Mouse (Mus musculus): ENCODE results near the gene Galnt16. TPM values are rescaled to one million over a fixed set of nuclear protein-coding genes. Genes with fewer than 3 reads are reported as not detected.

The Galnt16 gene
- polyA plus RNA-seq, 1 experiment, result 1.2 TPM

DNA sequence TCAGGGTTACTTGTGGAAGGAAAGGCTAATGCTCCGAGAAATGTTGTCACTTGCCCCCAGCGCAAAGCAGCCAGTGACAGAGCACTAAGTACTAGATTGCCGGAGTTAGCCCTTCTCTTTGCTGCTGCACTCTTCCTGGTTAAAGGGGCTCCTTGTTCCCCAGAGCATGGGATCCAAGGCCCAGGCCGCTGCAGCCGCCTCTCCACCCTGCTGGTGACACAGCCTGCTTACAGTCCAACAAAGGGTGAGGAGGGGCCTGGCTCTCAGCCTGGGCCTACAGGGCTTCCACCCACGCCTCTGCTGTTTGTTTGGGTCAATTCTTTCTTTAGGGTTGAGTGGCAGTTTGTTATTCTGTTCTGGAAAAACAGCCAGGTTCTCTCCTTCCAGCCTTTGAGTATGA is 80.7 kb downstream of the Galnt16 start:
- H3K27ac ChIP-seq (ENCODE audit: insufficient read depth, low read length), result no peak overlapping the region; the same call in 1 of the 2 replicates
- TF ChIP-seq CTCF (IDR thresholded peaks at IDR 0.05; ENCODE audit: extremely low read depth, insufficient read depth, insufficient read length, insufficient replicate concordance), result no peak
- TF ChIP-seq POLR2A (IDR thresholded peaks at IDR 0.05; ENCODE audit: low read depth, low read length), result no peak
- H3K36me3 ChIP-seq (ENCODE audit: control insufficient read depth, insufficient read depth, low read length), result no peaks in the 10 kb centered on the region
- no peaks in the 10 kb centered on the region for H3K4me1 ChIP-seq (ENCODE audit: control insufficient read depth, insufficient read depth, insufficient read length)
- H3K4me3 ChIP-seq (ENCODE audit: extremely low read depth, insufficient read depth, insufficient read length), result no peak overlapping the region
- 83% methylated on average over 6 of the region's 6 CpGs for WGBS
- no peak for DNase-seq (ENCODE audit: low read depth in 1 of 2, low spot score in 2 of 2)
- no peaks in the 10 kb centered on the region for H3K27me3 ChIP-seq (ENCODE audit: control insufficient read depth, insufficient read depth, low read length)

DNA sequence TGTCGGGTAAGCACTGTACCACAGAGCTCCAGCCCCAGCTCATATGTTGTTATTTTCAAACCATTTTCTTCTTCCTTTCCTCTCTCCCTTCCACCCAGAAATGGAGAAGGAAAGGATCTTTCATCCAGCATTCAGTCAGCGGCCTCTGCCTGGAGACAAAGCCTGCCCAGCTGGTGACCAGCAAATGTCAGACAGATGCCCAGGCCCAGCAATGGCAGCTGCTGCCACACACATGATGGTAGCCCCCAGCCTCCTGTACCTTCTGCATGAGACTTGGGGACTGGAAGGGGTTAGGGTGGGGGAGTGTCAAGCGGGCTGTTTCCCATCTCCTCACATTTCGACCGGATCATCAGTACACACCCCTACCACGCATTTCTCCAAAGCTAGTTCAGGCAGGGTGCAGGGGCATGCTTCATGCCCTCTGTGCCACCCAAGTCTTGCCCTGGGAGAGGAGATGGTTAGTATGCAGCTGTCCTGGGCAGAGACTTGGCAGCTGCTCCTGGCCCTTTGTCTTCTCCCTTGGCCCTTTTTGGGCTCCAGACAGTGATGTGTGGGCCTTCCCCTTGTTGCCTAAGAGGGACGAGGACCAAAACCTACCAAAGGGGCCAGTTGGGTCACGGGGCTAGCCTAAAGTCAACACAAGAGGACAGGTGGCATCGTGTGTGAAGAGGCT is 83.7 kb downstream of the Galnt16 start:
- H3K4me1 ChIP-seq (ENCODE audit: control insufficient read depth, insufficient read depth, insufficient read length), result no peaks in the 10 kb centered on the region
- DNase-seq (ENCODE audit: low read depth in 1 of 2, low spot score in 2 of 2), result no peak
- WGBS, result 90% methylated on average over 9 of the region's 9 CpGs
- no peaks in the 10 kb centered on the region for H3K27me3 ChIP-seq (ENCODE audit: control insufficient read depth, insufficient read depth, low read length)
- H3K27ac ChIP-seq (ENCODE audit: insufficient read depth, low read length), result no peak overlapping the region
- no peaks in the 10 kb centered on the region for H3K36me3 ChIP-seq (ENCODE audit: control insufficient read depth, insufficient read depth, low read length)
- TF ChIP-seq CTCF (IDR thresholded peaks at IDR 0.05; ENCODE audit: extremely low read depth, insufficient read depth, insufficient read length, insufficient replicate concordance) (no peak), POLR2A (IDR thresholded peaks at IDR 0.05; ENCODE audit: low read depth, low read length) (no peak)
- H3K4me3 ChIP-seq (ENCODE audit: extremely low read depth, insufficient read depth, insufficient read length), result no peak overlapping the region

DNA sequence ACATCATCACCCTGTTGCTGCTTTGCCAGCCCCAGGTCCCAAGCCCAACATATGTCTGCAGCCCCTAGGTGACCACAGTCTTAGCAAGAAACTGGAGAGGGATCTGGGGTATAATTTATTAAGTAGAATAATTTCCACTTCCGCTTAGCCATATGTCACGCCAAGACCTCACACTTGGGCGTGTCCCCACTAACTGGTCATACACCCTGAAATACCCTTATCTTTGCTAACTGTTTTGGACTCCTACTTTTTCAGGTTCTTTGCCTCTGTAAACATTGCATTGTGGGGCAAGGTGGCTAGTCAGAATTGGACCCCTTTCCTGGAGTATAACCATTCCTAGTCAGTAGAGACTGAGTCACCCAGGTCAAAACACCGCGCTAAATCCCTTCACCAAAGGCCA is 84.4 kb downstream of the Galnt16 start:
- no peak for TF ChIP-seq CTCF (IDR thresholded peaks at IDR 0.05; ENCODE audit: extremely low read depth, insufficient read depth, insufficient read length, insufficient replicate concordance)
- TF ChIP-seq POLR2A (IDR thresholded peaks at IDR 0.05; ENCODE audit: low read depth, low read length), result no peak
- Histone ChIP-seq H3K36me3 (ENCODE audit: control insufficient read depth, insufficient read depth, low read length) (no peaks in the 10 kb centered on the region), H3K27ac (ENCODE audit: insufficient read depth, low read length) (no peak overlapping the region), H3K4me3 (ENCODE audit: extremely low read depth, insufficient read depth, insufficient read length) (no peak overlapping the region), H3K27me3 (ENCODE audit: control insufficient read depth, insufficient read depth, low read length) (no peaks in the 10 kb centered on the region), H3K4me1 (ENCODE audit: control insufficient read depth, insufficient read depth, insufficient read length) (no peaks in the 10 kb centered on the region)
- DNase-seq (ENCODE audit: low read depth in 1 of 2, low spot score in 2 of 2), result no peak
- WGBS, result 89% methylated on average over 5 of the region's 5 CpGs

DNA sequence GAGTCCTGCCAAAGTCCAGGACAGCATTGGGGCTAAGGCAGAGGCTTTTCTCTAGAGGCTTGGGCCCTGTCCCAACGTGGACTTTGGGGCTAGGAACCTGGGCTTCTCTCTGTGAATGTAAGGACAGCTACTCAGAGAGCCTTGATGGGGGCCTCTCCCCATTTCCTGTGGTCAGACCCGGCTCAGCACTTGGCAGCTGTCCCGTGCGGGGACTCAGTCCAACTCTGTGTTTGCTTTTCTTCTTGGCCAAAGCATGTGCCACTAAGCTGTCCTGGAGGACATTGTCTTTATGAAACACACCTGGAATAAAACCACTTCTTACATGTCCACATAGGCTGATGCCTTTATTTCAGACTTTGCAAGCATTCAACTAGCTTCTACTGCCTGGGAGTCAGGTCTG is 85.5 kb downstream of the Galnt16 start:
- no peak for DNase-seq (ENCODE audit: low read depth in 1 of 2, low spot score in 2 of 2)
- Histone ChIP-seq H3K27ac (ENCODE audit: insufficient read depth, low read length) (no peak overlapping the region), H3K4me3 (ENCODE audit: extremely low read depth, insufficient read depth, insufficient read length) (no peak overlapping the region)

DNA sequence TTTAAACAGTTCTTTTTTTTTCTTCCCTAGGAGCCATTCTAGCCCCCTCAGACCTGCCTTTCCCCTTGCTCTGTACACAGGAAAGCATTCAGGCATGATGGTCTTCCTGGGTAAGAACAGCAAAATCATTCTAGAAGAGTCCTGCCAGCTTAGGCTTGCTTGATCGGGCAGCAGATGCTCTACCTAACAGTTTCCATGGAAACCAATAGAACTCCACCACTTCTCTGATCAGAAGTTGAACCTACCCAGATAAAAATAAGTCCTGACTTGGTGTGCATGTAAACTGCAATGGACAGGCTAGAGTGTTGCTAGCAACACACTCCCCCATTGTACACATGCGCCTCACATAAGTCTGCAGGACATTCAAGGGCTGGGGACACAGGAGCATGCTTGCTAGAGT is 86.1 kb downstream of the Galnt16 start:
- H3K27me3 ChIP-seq (ENCODE audit: control insufficient read depth, insufficient read depth, low read length), result no peaks in the 10 kb centered on the region
- H3K4me3 ChIP-seq (ENCODE audit: extremely low read depth, insufficient read depth, insufficient read length), result no peak overlapping the region
- no peak for DNase-seq (ENCODE audit: low read depth in 1 of 2, low spot score in 2 of 2)
- no peaks in the 10 kb centered on the region for H3K36me3 ChIP-seq (ENCODE audit: control insufficient read depth, insufficient read depth, low read length)
- no peaks in the 10 kb centered on the region for H3K4me1 ChIP-seq (ENCODE audit: control insufficient read depth, insufficient read depth, insufficient read length)
- H3K27ac ChIP-seq (ENCODE audit: insufficient read depth, low read length), result no peak overlapping the region
- WGBS, result 83% methylated on average over 2 of the region's 2 CpGs
- no peak for TF ChIP-seq POLR2A (IDR thresholded peaks at IDR 0.05; ENCODE audit: low read depth, low read length)
- TF ChIP-seq CTCF (IDR thresholded peaks at IDR 0.05; ENCODE audit: extremely low read depth, insufficient read depth, insufficient read length, insufficient replicate concordance), result no peak

More for the DNA sequence above, 85.5 kb downstream of the Galnt16 start:
- WGBS, result 21% methylated on average over 4 of the region's 4 CpGs
- Histone ChIP-seq H3K27me3 (ENCODE audit: control insufficient read depth, insufficient read depth, low read length) (no peaks in the 10 kb centered on the region), H3K4me1 (ENCODE audit: control insufficient read depth, insufficient read depth, insufficient read length) (no peaks in the 10 kb centered on the region), H3K36me3 (ENCODE audit: control insufficient read depth, insufficient read depth, low read length) (no peaks in the 10 kb centered on the region)
- TF ChIP-seq POLR2A (IDR thresholded peaks at IDR 0.05; ENCODE audit: low read depth, low read length) (no peak), CTCF (IDR thresholded peaks at IDR 0.05; ENCODE audit: extremely low read depth, insufficient read depth, insufficient read length, insufficient replicate concordance) (no peak)

DNA sequence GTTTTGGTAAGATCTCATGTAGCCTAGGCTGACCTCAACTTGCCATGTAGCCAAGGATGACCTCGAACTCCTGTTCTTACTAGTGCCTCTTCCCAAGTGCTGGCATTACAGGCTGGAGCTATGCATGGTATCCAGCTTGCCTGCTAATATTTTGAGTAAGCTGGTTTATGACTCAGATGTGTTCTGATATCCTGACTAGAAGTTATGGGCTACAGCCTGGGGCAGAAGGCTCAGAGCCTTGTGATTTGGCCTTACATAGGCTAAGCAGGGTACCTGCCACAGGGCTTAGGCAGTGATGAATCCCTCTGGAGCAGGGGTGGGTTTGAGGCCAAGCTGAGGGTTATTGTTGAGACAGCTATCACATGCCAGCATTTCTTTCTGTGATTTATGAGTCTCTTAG is 90.5 kb downstream of the Galnt16 start:
- Histone ChIP-seq H3K27ac (ENCODE audit: insufficient read depth, low read length) (no peak overlapping the region), H3K4me1 (ENCODE audit: control insufficient read depth, insufficient read depth, insufficient read length) (no peaks in the 10 kb centered on the region), H3K36me3 (ENCODE audit: control insufficient read depth, insufficient read depth, low read length) (no peaks in the 10 kb centered on the region), H3K27me3 (ENCODE audit: control insufficient read depth, insufficient read depth, low read length) (no peaks in the 10 kb centered on the region), H3K4me3 (ENCODE audit: extremely low read depth, insufficient read depth, insufficient read length) (no peak overlapping the region)
- no peak for TF ChIP-seq POLR2A (IDR thresholded peaks at IDR 0.05; ENCODE audit: low read depth, low read length)
- TF ChIP-seq CTCF (IDR thresholded peaks at IDR 0.05; ENCODE audit: extremely low read depth, insufficient read depth, insufficient read length, insufficient replicate concordance), result no peak
- 83% methylated on average over 1 of the region's 1 CpGs for WGBS
- DNase-seq (ENCODE audit: low read depth in 1 of 2, low spot score in 2 of 2), result no peak

DNA sequence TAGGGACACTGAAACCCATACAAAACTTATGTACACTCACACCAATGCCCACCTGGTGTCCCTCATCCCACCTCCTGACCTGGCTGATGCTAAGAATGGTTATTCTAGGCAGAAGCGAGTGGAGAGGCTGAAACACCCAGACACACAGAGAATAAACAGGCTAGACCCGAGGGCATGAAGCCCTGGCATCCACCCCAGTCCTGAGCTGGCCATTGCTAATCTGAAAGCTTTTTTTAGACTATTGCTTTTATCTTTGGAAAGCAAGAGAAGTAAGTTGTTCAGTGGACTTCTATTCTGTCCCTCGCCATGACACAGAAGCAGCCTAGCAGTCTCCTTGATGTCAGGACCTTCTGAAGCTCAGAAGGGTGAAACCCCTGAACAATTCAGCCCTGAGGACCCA is 91.9 kb downstream of the Galnt16 start:
- no peak overlapping the region for H3K27ac ChIP-seq (ENCODE audit: insufficient read depth, low read length)
- no peaks in the 10 kb centered on the region for H3K4me1 ChIP-seq (ENCODE audit: control insufficient read depth, insufficient read depth, insufficient read length)
- no peaks in the 10 kb centered on the region for H3K27me3 ChIP-seq (ENCODE audit: control insufficient read depth, insufficient read depth, low read length)
- DNase-seq (ENCODE audit: low read depth in 1 of 2, low spot score in 2 of 2), result no peak
- H3K36me3 ChIP-seq (ENCODE audit: control insufficient read depth, insufficient read depth, low read length), result no peaks in the 10 kb centered on the region
- 79% methylated on average over 3 of the region's 3 CpGs for WGBS
- no peak overlapping the region for H3K4me3 ChIP-seq (ENCODE audit: extremely low read depth, insufficient read depth, insufficient read length)
- TF ChIP-seq CTCF (IDR thresholded peaks at IDR 0.05; ENCODE audit: extremely low read depth, insufficient read depth, insufficient read length, insufficient replicate concordance), result no peak
- TF ChIP-seq POLR2A (IDR thresholded peaks at IDR 0.05; ENCODE audit: low read depth, low read length), result no peak

All from spleen, adult 2 months (tissue).